Mouse (Mus musculus) stomach, embryonic 16.5 days (tissue): ENCODE results near the gene Cib2. TPM values are rescaled to one million over a fixed set of nuclear protein-coding genes. Genes with fewer than 3 reads are reported as not detected.
A peak's percentile ranks its signal among the peaks of the same experiment; 100 is the strongest.
"Not testable (repeated sequence)": the region's sequence is repeated elsewhere in the genome, so short reads cannot be mapped to it uniquely, and the experiment has no call there.

Experiments
- ATAC-seq: fragments of 200-750 bp; cut with Nextera tagmentation; 2 replicates; pipeline ENCODE4 v1.8.0; 2017; ENCODE audit warnings: moderate number of reproducible peaks, moderate TSS enrichment; ENCODE audit not compliant: insufficient read depth, low FRiP score
- H3K27ac ChIP-seq: fragments of 300-500 bp; sonication (generic); 2 replicates; pipeline ENCODE4 v1.5.1; 2014; ENCODE audit warnings: low read length
- H3K27me3 ChIP-seq: fragments of 300-500 bp; sonication (generic); 2 replicates; pipeline ENCODE4 v1.6.1; 2014; ENCODE audit warnings: low read length, control low read depth, mixed read lengths; ENCODE audit not compliant: control insufficient read depth, insufficient read depth
- H3K36me3 ChIP-seq: fragments of 300-500 bp; sonication (generic); 2 replicates; pipeline ENCODE4 v1.6.1; 2014; ENCODE audit warnings: low read length; ENCODE audit not compliant: control insufficient read depth, insufficient read depth
- H3K4me1 ChIP-seq: fragments of 300-500 bp; sonication (generic); 2 replicates; pipeline ENCODE4 v1.6.1; 2014; ENCODE audit warnings: low read length, control low read depth, mixed read lengths; ENCODE audit not compliant: control insufficient read depth, insufficient read depth
- H3K4me2 ChIP-seq: fragments of 300-500 bp; sonication (generic); 2 replicates; pipeline ENCODE4 v1.6.1; 2014; ENCODE audit warnings: low read depth, low read length, mixed read lengths
- H3K4me3 ChIP-seq: fragments of 300-500 bp; sonication (generic); replicated peaks from 2 replicates; pipeline ENCODE4 v1.5.1; 2014; ENCODE audit warnings: mild to moderate bottlenecking, low read length
- H3K9ac ChIP-seq: fragments of 300-500 bp; sonication (generic); 2 replicates; pipeline ENCODE4 v1.6.1; 2014; ENCODE audit warnings: low read length
- H3K9me3 ChIP-seq: fragments of 300-500 bp; sonication (generic); replicated peaks from 2 replicates; pipeline ENCODE4 v1.6.1; 2016; ENCODE audit warnings: low read length, control low read depth; ENCODE audit not compliant: control insufficient read depth
- WGBS: fragments of 180-500 bp; shearing (Covaris S2); extraction: QIAGEN DNeasy Blood & Tissue Kit; methylation state at CpG from one replicate; pipeline ENCODE4 v1.1.7; 2014; 5-methylcytosine and 5-hydroxymethylcytosine counted together
- polyA plus RNA-seq: library from polyadenylated mRNA; unstranded; fragments of >200 nt; fragmentation: Nextera tagmentation; extraction: Ambion mirVana; gene quantifications from 2 replicates; pipeline ENCODE4 v1.2.1, GENCODE M21; 2015

The Cib2 gene
- polyA plus RNA-seq, 1 experiment from 2014 or later = 8.5 TPM

GRCm38 (mm10) chr9:54586199-54587061 lies 26.4 kb upstream of the Cib2 start, which contains the start of gene Idh3a:
Gene Idh3a, plus strand, starts transcription at chr9:54586334.
- ATAC-seq = peak; percentile 99
- Histone ChIP-seq H3K4me3 (peak within 1 kb of the TSS; percentile 96), H3K27me3 (no peaks in the 10 kb centered on the region), H3K9me3 (no peaks in the 10 kb centered on the region), H3K4me1 (peaks cover 11% of the 10 kb centered on the region), H3K9ac (peak within 1 kb of the TSS; percentile 87), H3K27ac (no peak within 1 kb of the TSS), H3K36me3 (no peaks in the 10 kb centered on the region), H3K4me2 (peak within 1 kb of the TSS; percentile 86)
- under 1% methylated on average over 72 of the region's 73 CpGs for WGBS

DNA sequence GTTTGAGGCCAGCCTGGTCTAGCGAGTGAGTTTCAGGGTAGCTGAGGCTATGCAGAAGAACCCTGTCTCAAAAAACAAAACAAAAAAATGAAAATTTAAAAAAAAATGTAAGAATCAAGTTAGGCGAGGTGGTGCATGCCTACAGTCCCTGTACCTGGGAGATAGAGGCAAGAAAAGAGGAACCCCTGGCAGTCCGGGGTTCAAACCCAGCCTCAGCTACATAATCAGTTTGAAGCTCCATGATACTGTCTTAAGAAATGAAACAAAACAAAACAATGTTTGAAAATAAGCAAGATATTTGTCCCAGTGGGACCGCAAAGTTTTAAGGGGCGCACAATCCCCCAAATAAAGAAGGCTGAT lies 25.8 kb upstream of the Cib2 start:
- H3K4me1 ChIP-seq = peaks cover 11% of the 10 kb centered on the region
- no peaks in the 10 kb centered on the region for H3K36me3 ChIP-seq
- H3K4me3 ChIP-seq = peak overlapping the region; percentile 96
- peak overlapping the region; percentile 86 for H3K4me2 ChIP-seq
- 28% methylated on average over 5 of the region's 5 CpGs for WGBS
- no peaks in the 10 kb centered on the region for H3K9me3 ChIP-seq
- no peaks in the 10 kb centered on the region for H3K27me3 ChIP-seq
- 0 out of 2 replicates have a peak, but pooled peaks have one; percentile 1 for ATAC-seq
- peak overlapping the region; percentile 41; the same call in 1 of the 2 replicates for H3K9ac ChIP-seq
- no peak overlapping the region for H3K27ac ChIP-seq

GRCm38 (mm10) chr9:54584127-54584526 lies 24.1 kb upstream of the Cib2 start:
- peaks cover 11% of the 10 kb centered on the region for H3K4me1 ChIP-seq
- not testable (repeated sequence) for ATAC-seq, H3K9me3 ChIP-seq, H3K36me3 ChIP-seq, H3K27me3 ChIP-seq, H3K9ac ChIP-seq, H3K27ac ChIP-seq, H3K4me2 ChIP-seq, H3K4me3 ChIP-seq
- WGBS = 67% methylated on average over 2 of the region's 2 CpGs

GRCm38 (mm10) chr9:54583712-54584111 lies 23.7 kb upstream of the Cib2 start:
- Histone ChIP-seq H3K9ac (no peak overlapping the region), H3K27me3 (no peaks in the 10 kb centered on the region), H3K9me3 (no peaks in the 10 kb centered on the region), H3K4me1 (peaks cover 11% of the 10 kb centered on the region), H3K27ac (no peak overlapping the region), H3K4me2 (no peak overlapping the region), H3K36me3 (no peaks in the 10 kb centered on the region), H3K4me3 (no peak overlapping the region)
- WGBS = 48% methylated on average over 1 of the region's 1 CpGs
- no peak for ATAC-seq

GRCm38 (mm10) chr9:54571130-54571839 lies 11.3 kb upstream of the Cib2 start:
- Histone ChIP-seq H3K9me3 (no peaks in the 10 kb centered on the region), H3K27ac (no peak overlapping the region), H3K4me2 (no peak overlapping the region), H3K36me3 (no peaks in the 10 kb centered on the region), H3K4me1 (no peaks in the 10 kb centered on the region), H3K4me3 (no peak overlapping the region), H3K27me3 (no peaks in the 10 kb centered on the region), H3K9ac (no peak overlapping the region)
- WGBS = 37% methylated on average over 9 of the region's 9 CpGs
- ATAC-seq = no peak

GRCm38 (mm10) chr9:54568732-54569131 lies 8.7 kb upstream of the Cib2 start:
- H3K27me3 ChIP-seq = no peaks in the 10 kb centered on the region
- H3K4me3 ChIP-seq = no peak overlapping the region
- H3K27ac ChIP-seq = no peak overlapping the region
- H3K9ac ChIP-seq = no peak overlapping the region
- no peaks in the 10 kb centered on the region for H3K4me1 ChIP-seq
- no peaks in the 10 kb centered on the region for H3K9me3 ChIP-seq
- no peak overlapping the region for H3K4me2 ChIP-seq
- H3K36me3 ChIP-seq = no peaks in the 10 kb centered on the region
- WGBS = 42% methylated on average over 2 of the region's 2 CpGs
- no peak for ATAC-seq

GRCm38 (mm10) chr9:54566958-54567357 lies 6.9 kb upstream of the Cib2 start:
- no peaks in the 10 kb centered on the region for H3K9me3 ChIP-seq
- no peak for ATAC-seq
- H3K4me3 ChIP-seq = no peak overlapping the region
- H3K36me3 ChIP-seq = no peaks in the 10 kb centered on the region
- WGBS = 39% methylated on average over 4 of the region's 4 CpGs
- H3K4me1 ChIP-seq = no peaks in the 10 kb centered on the region
- H3K9ac ChIP-seq = no peak overlapping the region
- no peak overlapping the region for H3K4me2 ChIP-seq
- H3K27ac ChIP-seq = peak overlapping the region; percentile 53
- H3K27me3 ChIP-seq = no peaks in the 10 kb centered on the region

DNA sequence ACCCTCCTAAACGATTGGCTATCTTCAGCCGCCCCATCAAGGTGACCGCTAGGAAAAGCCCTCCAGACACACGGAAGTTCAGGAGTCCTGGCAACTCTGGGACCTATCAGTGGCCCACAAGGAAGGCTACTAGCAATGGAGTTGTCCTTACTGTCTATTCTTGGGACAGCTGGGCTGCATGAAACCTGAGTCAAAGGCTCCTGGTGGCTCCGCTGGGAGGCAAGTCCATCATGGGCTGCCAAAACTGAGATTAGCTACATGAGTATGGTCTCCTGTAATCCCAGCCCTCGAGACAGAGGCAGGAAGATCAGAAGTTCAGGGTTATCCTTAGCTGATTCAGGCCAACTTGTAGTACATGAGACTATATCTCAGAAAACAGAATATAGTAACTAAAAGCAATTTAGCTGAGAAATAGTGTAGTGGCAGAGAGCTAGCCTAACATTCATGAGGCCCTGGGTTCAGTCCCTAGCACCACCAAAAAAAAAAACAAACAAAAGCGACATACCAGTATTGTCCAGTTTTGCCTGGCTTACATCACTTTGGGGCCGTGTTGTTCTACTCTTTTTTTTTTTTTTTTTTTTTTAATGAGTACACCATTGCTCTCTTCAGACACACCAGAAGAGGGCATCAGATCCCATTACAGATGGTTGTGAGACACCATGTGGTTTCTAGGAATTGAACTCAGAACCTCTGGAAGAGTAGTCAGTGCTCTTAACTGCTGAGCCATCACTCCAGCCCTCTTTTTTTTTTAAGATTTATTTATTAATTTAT lies 998 bp upstream of the Cib2 start:
- H3K27ac ChIP-seq = no peak overlapping the region
- WGBS = 86% methylated on average over 8 of the region's 8 CpGs
- no peak overlapping the region for H3K4me3 ChIP-seq
- H3K9ac ChIP-seq = no peak overlapping the region
- no peak overlapping the region for H3K4me2 ChIP-seq
- H3K27me3 ChIP-seq = peaks cover 6% of the 10 kb centered on the region; the same call in 1 of the 2 replicates
- no peaks in the 10 kb centered on the region for H3K36me3 ChIP-seq
- H3K9me3 ChIP-seq = no peaks in the 10 kb centered on the region
- ATAC-seq = no peak
- H3K4me1 ChIP-seq = 0 out of 2 replicates have a peak, but pooled peaks cover 2% of the 10 kb centered on the region
